Mouse (Mus musculus) stomach, postnatal 0 days (tissue): ENCODE measurements at regions not wholly inside any gene's neighbourhood (a gene's known extent, or its start where the extent isn't known, plus 50 kb on each side); places are given as distances from the start of the nearest gene placed in this dataset.

ENCODE experiments used
- CTCF ChIP-seq: IDR thresholded peaks from 2 replicates; pipeline ENCODE4 v1.5.1; 2016; ENCODE audit warnings: antibody characterized with exemption, low read depth, mild to moderate bottlenecking, moderate library complexity
- EP300 ChIP-seq: optimal IDR thresholded peaks from 2 replicates; pipeline ENCODE3; 2016; ENCODE audit warnings: antibody characterized with exemption

DNA sequence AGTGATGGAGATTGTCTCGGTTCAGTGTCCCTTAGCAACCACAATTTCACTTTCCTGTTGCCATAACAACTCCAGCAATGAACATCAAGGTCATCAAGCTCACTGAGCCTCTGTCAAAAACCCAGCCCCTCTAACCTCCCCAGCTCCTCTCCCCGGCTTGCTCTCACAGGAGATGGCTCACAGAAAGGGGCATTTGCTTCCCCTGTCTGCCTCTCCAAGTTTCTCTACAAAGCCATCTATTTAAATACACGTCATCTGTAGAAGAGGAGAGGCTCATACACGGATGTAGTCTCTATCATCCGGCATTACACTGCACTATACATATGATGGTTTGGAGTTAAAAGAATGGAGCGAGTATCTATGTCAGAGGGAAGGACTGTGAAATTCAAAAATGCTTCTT, 637.4 kb upstream of the Adamts9 start:
- no peak for TF ChIP-seq CTCF
- no peak for TF ChIP-seq EP300
